Comparison of ENCODE assay signal across 10 mouse cellular contexts in the genomic region with DNA sequence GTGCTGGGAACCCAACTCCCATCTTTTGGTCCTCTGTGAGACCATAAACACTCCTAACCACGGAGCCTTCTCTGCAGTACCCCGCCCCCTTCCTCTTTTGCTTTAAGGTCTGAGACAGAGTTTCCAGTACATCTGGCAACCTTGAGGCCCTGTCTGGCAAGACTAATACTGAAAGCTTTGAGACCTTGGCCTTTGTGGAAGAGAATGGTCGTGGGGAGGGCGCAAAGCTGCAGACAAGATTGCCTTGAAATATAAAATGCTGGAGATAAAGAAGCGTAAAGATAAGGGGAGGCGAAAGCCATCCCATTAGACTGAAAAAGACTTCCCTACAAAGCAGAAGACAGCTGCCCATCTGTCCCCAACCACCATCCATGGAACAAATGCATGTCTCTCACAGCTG. TPM values are rescaled to one million over a fixed set of nuclear protein-coding genes. Genes with fewer than 3 reads are reported as not detected.
A peak's percentile ranks its signal among the peaks of the same experiment; 100 is the strongest.
DNase-seq lines count a peak whose midpoint lies in the region; ATAC-seq lines count a peak whose summit lies in the region.
"Had no signal": no experiment of that assay in that cellular context is flagged by ENCODE, and none has a peak within 500 bp of the region (broad histone marks: within the 10 kb centered on the region; RNA-seq: fewer than 3 reads in every experiment).

No protein-coding gene starts in this region.

- H3K36me3 ChIP-seq in forebrain, embryonic 10.5 days (replicated peaks): peaks cover 3% of the 10 kb centered on the region; the same call in 1 of the 2 replicates
- H3K36me3 ChIP-seq in limb, embryonic 10.5 days: no peaks in the 10 kb centered on the region

- 91% methylated on average over 6 of the region's 6 CpGs for WGBS in forebrain, embryonic 10.5 days
- 86% methylated on average over 6 of the region's 6 CpGs for WGBS in limb, embryonic 10.5 days

- no peak overlapping the region for H3K27ac ChIP-seq in forebrain, embryonic 10.5 days
- no peak overlapping the region for H3K27ac ChIP-seq in limb, embryonic 10.5 days

- peaks cover 53% of the 10 kb centered on the region for H3K4me1 ChIP-seq in forebrain, embryonic 10.5 days
- H3K4me1 ChIP-seq in limb, embryonic 10.5 days: peaks cover 36% of the 10 kb centered on the region

- H3K4me3 ChIP-seq in forebrain, embryonic 10.5 days: peak overlapping the region; percentile 82
- 0 out of 2 replicates have a peak overlapping the region, but pooled peaks have one; percentile 63 for H3K4me3 ChIP-seq in limb, embryonic 10.5 days

- DNase-seq in ovary, adult 18-20 months (ENCODE audit: low spot score): peak; percentile 75
- no peak for DNase-seq in ovary, postnatal 14 days (ENCODE audit: low spot score)
- no peak for DNase-seq in forebrain, embryonic 10.5 days (ENCODE audit: extremely low spot score, low spot score)
- no peak for DNase-seq in limb, embryonic 10.5 days (ENCODE audit: low spot score)
- peak; percentile 56 for DNase-seq in testis, postnatal 14 days (ENCODE audit: low spot score)
- no peak for DNase-seq in gastrocnemius, postnatal 36 days

- no peak for ATAC-seq in megakaryocyte-erythroid progenitor cell, adult 5-6 weeks (replicated peaks; ENCODE audit: low FRiP score, low TSS enrichment, poor library complexity, severe bottlenecking)
- ATAC-seq: activated CD4-positive, CD25-positive, alpha-beta regulatory T cell, adult 4 months had no signal

- H3K9me3 ChIP-seq in forebrain, embryonic 10.5 days: no peaks in the 10 kb centered on the region
- H3K9me3 ChIP-seq in limb, embryonic 10.5 days (replicated peaks): no peaks in the 10 kb centered on the region

- H3K27me3 ChIP-seq in forebrain, embryonic 10.5 days (ENCODE audit: poor library complexity, severe bottlenecking): no peaks in the 10 kb centered on the region
- no peaks in the 10 kb centered on the region for H3K27me3 ChIP-seq in limb, embryonic 10.5 days (ENCODE audit: low read depth, poor library complexity, severe bottlenecking)

- intact Hi-C loops in gastrocnemius, postnatal 36 days (cut with DNase I): no loop called here

RNA-seq across cellular contexts. Expression of gene Fdxr, which starts 1.3 kb away (rescaled TPM):
- 16.3 and 17.5 TPM in 2 replicates for polyA plus RNA-seq in forebrain, embryonic 10.5 days (2016; fragmentation: Nextera tagmentation; extraction: Ambion mirVana)
- 18.2 and 19.3 TPM in 2 replicates for polyA plus RNA-seq in limb, embryonic 10.5 days (2016; fragmentation: Nextera tagmentation; extraction: Ambion mirVana)
- 1 to 10 TPM; 3.6 to 4.4 TPM for total RNA-seq in gastrocnemius, postnatal 36 days (2021)
- total RNA-seq in megakaryocyte-erythroid progenitor cell, adult 5-6 weeks (2014; fragmentation: Nextera tagmentation): 17.0 and 18.6 TPM in 2 replicates
- total RNA-seq in megakaryocyte-erythroid progenitor cell, adult 5-6 weeks (2017): 5.9 and 20.8 TPM in 2 replicates

RNA-seq across cellular contexts. Expression of gene Grin2c, which starts 8.5 kb away (rescaled TPM):
- not detected in 2 replicates for polyA plus RNA-seq in forebrain, embryonic 10.5 days (2016; fragmentation: Nextera tagmentation; extraction: Ambion mirVana)
- 0.11 and 0.34 TPM in 2 replicates for polyA plus RNA-seq in limb, embryonic 10.5 days (2016; fragmentation: Nextera tagmentation; extraction: Ambion mirVana)
- not detected for total RNA-seq in gastrocnemius, postnatal 36 days (2021)
- not detected in 2 replicates for total RNA-seq in megakaryocyte-erythroid progenitor cell, adult 5-6 weeks (2014; fragmentation: Nextera tagmentation)
- not detected in 2 replicates for total RNA-seq in megakaryocyte-erythroid progenitor cell, adult 5-6 weeks (2017)
- total RNA-seq: hematopoietic stem cell, adult 5-6 weeks had no signal
- polyA plus RNA-seq: activated CD4-positive, CD25-positive, alpha-beta regulatory T cell, adult 4 months had no signal

RNA-seq across cellular contexts. Expression of gene Fads6, which starts 22.0 kb away (rescaled TPM):
- 0.45 and 0.49 TPM in 2 replicates for polyA plus RNA-seq in forebrain, embryonic 10.5 days (2016; fragmentation: Nextera tagmentation; extraction: Ambion mirVana)
- polyA plus RNA-seq in limb, embryonic 10.5 days (2016; fragmentation: Nextera tagmentation; extraction: Ambion mirVana): 0.06 and 0.13 TPM in 2 replicates
- total RNA-seq in gastrocnemius, postnatal 36 days (2021): 1 to 10 TPM; 2.4 to 3.5 TPM
- 0.17 TPM in 1 of 2 replicates, not detected in the other for total RNA-seq in megakaryocyte-erythroid progenitor cell, adult 5-6 weeks (2014; fragmentation: Nextera tagmentation)
- total RNA-seq in megakaryocyte-erythroid progenitor cell, adult 5-6 weeks (2017): 0.38 TPM in 1 of 2 replicates, not detected in the other

RNA-seq across cellular contexts. Expression of gene Otop2, which starts 31.5 kb away (rescaled TPM):
- 0.12 TPM in 1 of 2 replicates, not detected in the other for polyA plus RNA-seq in forebrain, embryonic 10.5 days (2016; fragmentation: Nextera tagmentation; extraction: Ambion mirVana)
- polyA plus RNA-seq in limb, embryonic 10.5 days (2016; fragmentation: Nextera tagmentation; extraction: Ambion mirVana): not detected in 2 replicates
- total RNA-seq in gastrocnemius, postnatal 36 days (2021): not detected
- not detected in 2 replicates for total RNA-seq in megakaryocyte-erythroid progenitor cell, adult 5-6 weeks (2014; fragmentation: Nextera tagmentation)
- not detected in 2 replicates for total RNA-seq in megakaryocyte-erythroid progenitor cell, adult 5-6 weeks (2017)
- total RNA-seq: hematopoietic stem cell, adult 5-6 weeks had no signal
- polyA plus RNA-seq: activated CD4-positive, CD25-positive, alpha-beta regulatory T cell, adult 4 months; lung, embryonic 16.5 days had no signal

RNA-seq across cellular contexts. Expression of gene Ush1g, which starts 46.3 kb away (rescaled TPM):
- polyA plus RNA-seq in forebrain, embryonic 10.5 days (2016; fragmentation: Nextera tagmentation; extraction: Ambion mirVana): 0.05 TPM in 1 of 2 replicates, not detected in the other
- polyA plus RNA-seq in limb, embryonic 10.5 days (2016; fragmentation: Nextera tagmentation; extraction: Ambion mirVana): not detected in 2 replicates
- 1 to 10 TPM in 1 of 2 experiments, under 1 TPM in 1; 0.72 to 1.3 TPM for total RNA-seq in gastrocnemius, postnatal 36 days (2021)
- not detected in 2 replicates for total RNA-seq in megakaryocyte-erythroid progenitor cell, adult 5-6 weeks (2014; fragmentation: Nextera tagmentation)
- not detected in 2 replicates for total RNA-seq in megakaryocyte-erythroid progenitor cell, adult 5-6 weeks (2017)
- total RNA-seq: hematopoietic stem cell, adult 5-6 weeks had no signal
- polyA plus RNA-seq: activated CD4-positive, CD25-positive, alpha-beta regulatory T cell, adult 4 months; lung, embryonic 16.5 days had no signal

Comparison
In these comparisons a context has a peak if more than half of its experiments do, and no peak if none do; other contexts are left out.
1. DNase-seq: peak in ovary, adult 18-20 months (single experiment) and testis, postnatal 14 days (single experiment); none in ovary, postnatal 14 days (single experiment), forebrain, embryonic 10.5 days (single experiment), limb, embryonic 10.5 days (single experiment) and gastrocnemius, postnatal 36 days (0 of 2).